Mouse (Mus musculus) spleen, adult 2 months (tissue): ENCODE results near the gene Smc4.

Experiments used
- CTCF ChIP-seq: fragments of 200-500 bp; IDR thresholded peaks from 2 replicates; pipeline ENCODE4 v1.5.1; 2011; ENCODE audit warnings: mild to moderate bottlenecking, inconsistent platforms; ENCODE audit not compliant: insufficient read depth, insufficient read length, insufficient replicate concordance; ENCODE audit errors: extremely low read depth
- POLR2A ChIP-seq: fragments of 200-500 bp; IDR thresholded peaks from 2 replicates; pipeline ENCODE4 v1.6.1; 2011; ENCODE audit warnings: low read depth, low read length, inconsistent platforms

DNA sequence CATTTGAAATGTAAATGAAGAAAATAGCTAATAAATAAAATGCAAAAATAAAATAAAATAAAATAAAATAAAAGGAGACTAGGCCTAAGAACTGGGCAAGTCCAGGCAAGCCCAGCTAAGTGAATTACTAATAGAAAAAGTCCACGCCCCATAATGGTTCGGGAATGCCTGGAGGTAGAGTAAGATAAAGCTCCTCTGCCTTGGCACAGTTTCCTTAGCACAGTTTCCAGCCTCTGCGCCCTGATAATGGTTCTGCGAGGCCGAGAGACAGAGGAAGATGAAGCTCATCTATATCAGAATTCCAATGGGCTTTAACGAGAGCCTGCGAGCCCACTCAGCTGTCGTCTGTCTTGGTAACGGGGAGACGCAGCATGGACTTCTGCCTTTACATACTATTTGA lies 25.4 kb upstream of the Smc4 start:
- TF ChIP-seq CTCF = no peak
- no peak for TF ChIP-seq POLR2A
